Mouse (Mus musculus) ES-CJ7 (cell line): ENCODE data around the gene Nip7.
"Not testable (repeated sequence)": the region's sequence is repeated elsewhere in the genome, so short reads cannot be mapped to it uniquely, and the experiment has no call there.

Source experiments
- DNase-seq: peaks from one replicate; pipeline ENCODE4 v3.0.0; 2011; ENCODE audit warnings: low read depth, low spot score

The Nip7 gene

DNA sequence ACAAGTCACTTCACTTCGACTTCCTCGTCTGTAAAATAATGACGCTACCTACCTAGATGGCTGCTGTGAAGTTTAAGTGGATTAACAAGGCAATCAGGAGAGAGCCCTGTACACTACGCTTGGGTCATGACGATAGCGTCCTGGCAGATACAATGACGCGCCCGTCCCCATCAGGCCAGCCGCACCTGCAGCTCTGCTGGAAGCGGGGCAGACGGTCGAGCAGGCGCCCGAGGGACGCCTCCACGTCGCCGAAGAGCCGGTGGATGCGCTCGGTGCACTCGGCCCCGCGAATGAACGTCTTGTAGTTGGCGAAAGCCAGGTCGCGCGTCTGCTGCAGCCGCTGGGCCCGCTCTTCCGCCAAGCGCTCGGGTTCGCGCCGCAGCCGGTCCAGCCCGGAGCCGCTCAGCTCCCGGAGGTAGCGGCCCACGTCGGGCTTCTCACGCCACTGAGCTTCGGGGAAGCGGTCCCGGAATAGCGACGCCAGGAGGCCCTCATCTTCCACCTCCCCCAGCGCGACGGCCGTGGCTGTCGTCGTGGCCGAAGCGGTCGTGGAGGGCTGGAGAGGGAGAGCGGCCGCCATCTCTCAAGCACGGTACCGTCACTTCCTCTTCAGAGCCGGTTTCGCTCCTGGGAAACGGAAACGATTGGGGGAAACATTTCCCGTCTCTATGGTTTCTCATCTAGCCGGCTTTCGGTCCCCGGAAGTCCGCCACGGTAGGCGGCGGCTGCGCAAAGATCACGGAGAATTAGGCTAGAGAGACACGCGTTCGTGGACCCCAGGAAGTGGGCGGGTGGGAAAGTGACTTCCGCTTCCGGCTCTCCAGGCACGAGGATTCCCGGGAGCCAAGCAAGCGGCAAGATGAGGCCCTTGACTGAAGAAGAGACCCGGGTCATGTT is at the start of gene Nip7, which contains the start of gene Cog8:
Gene Nip7, plus strand, starts transcription at position 802 of the 897 bp plus-strand sequence.
Gene Cog8, minus strand, starts transcription at position 614 of the 897 bp plus-strand sequence.
- DNase-seq, result peak; percentile 100

DNA sequence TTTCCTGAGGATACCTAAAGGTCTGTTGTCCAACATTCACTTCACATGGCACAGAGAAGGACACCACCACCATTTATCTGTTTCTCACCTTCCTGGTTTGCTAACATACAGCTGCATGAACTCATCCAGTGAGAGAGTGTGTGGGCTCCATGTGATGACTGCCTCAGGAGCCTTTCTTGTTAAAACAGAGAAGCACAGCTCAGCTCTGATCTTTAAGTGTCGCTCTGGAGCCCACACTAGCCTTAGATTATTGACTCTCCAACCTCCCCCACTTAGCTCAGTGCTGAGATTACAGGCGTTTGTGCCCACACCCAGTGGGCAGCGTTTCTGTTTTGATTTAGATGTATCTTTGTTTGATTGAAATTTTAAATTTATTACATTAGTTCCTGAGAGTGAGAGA is 48.9 kb upstream of the Nip7 start:
- no peak for DNase-seq

DNA sequence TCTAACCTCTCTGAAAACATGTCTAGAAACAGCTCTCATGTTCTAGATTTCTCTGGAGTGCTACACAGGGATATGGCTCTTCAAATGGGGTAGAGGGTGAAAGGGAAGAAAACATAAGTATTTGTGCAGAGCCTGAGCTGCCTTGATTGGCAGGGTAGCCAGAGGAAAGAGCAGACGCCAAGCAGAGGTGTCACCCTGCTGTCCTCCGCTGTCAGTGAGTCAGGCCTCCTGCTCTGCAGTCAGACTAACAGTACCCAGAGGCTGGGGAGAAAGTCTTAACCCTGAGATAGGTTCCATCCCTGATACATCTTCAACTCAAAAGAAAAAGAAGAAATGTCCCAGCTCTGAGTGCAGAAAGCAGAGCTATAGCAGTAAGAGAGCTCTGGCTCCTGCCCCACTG is 44.0 kb upstream of the Nip7 start:
- no peak for DNase-seq

DNA sequence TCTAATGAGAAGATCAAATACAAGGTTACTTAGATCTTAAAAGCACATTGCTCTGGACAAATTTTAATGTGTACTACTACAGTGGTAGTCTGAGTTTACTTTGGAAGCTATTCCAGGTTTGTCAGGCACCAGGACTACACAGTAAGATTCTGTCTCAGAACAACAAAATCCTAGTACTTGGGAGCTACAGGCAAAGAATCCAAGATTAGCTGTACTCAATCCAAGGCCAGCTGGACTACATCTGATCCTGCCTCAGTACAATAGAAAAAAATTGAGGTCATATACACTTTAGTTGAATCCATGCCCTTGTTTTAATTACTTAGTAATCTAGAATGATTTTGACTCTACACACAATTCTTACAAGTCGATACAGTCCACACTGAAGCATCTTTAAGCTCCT is 41.8 kb upstream of the Nip7 start:
- DNase-seq, result no peak

DNA sequence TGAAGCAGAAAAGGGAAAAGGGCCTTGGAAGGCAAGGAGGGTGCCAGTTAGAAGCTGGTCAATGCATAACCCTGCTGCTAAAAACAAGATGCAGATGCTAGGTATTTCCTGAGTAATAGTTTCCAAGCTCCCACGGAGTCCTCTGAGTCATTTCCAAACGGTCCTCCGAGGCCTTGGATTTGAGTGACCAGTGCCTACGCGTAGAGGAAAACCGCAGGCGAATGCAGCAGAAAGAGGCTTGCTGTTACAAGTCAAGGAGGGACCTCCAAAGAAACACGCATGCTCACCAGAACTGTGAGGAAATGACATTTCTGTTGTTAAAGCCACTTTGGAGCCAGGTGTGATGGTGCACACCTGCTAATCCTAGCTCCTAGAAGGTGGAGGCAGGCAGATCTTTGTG is 33.2 kb upstream of the Nip7 start:
- DNase-seq, result no peak

DNA sequence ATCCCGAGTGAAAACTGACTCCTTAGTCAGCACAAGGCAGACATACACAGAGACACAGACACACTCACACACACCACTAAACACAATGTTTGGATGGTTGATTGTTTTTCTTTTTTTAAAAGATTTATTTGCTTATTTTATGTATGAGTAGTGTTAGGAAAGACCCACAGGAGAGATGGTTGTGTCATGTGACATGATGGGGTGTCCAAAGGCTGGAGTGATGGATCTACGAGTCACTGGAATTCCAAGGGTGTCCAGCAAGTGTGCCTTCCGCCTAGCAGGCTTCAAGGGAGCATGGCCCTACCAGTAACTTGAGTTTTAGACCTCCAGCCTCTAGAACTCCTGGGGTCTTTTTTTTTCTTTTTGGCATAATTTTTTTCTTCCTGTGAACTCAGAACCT is 27.4 kb upstream of the Nip7 start:
- no peak for DNase-seq

DNA sequence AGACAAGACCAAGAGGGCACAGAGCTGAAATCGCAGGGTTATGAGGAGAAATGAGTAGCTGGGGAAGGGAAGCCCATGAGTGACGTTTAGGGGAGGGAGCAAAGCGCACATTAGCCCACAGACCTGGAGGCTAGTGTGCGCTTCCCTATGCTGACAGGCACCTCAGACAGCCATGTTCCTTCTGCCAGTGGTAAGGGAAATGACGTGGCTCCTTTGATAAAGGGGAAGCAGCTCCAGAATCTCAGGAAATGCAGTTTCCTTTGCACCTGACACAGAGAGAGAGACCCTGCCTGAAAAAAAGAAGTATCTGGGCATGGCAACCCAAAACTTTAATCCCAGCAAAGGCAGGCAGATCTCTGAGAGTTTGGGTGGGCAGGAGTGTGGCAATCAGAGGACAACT is 26.6 kb upstream of the Nip7 start:
- DNase-seq, result no peak

DNA sequence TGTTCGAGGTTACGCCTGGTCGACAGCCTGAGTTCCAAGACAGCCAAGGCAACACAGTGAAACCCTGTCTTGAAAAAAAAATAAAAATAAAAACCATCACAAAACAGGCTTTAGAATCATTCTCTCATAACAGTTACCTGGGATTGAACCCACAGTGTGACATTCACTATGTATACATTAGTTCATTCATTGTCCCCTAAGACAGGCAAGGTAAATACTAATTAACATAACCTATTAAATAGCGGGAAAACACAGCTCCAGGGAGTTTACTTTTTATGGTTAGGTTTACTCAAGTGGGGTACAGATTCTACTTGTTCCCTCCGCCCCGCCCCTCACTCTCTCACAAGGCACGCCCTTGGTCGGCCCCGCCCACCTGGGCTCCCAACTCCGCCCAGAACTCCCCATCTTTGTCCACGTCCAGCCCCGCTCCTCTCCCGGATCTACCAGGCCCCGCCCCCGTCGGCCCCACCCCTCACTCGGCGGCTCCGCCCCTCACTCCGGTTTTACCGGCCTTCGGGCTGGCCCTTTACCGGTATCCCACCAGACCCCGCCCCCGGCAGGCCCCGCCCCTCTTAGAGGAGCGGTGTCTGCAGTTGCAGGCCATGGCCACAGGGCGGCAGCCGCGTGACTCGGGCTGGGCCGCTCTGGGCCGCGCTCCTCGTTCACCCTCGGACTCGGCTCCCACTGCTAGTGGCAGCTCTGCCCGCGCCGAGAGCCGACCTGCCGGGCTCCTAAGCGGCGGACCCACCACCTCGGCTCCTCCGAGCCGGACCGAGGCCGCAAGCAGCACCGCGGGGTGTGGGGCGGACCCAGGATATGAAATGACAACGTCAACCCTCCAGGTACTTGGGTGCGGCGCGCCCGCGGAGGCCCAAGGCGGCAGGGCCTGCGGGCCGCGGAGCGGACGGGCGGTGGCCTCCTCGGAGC is 25.8 kb upstream of the Nip7 start, which contains the start of gene Vps4a:
Gene Vps4a, plus strand, starts transcription at position 573 of the 927 bp plus-strand sequence.
- DNase-seq, result peak; percentile 99

DNA sequence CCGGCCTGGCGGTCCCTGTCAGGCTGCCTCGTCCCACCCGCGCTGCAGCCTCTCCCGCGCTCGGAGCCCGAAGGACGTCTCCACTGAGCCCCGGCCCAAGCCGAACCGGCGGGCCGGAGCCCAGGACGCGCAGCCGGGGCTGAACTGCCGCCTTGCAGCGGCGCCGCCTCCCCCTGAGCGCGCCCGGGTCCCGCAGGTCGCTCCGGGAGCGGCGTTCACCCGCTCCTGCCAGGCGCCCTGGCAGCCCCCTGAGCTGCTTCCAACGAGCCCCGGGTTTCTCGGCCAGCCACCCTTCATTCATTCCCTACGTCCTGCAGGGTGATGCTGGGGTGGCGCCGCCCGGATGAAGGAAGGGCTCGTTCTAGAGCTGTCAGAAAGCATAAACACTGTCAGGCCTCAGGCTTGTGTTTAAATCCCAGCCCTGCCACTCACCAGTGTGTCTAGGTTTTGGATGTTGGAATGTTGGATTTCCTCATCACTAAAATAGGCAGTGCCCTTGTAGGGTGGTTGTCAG is 25.0 kb upstream of the Nip7 start:
- no peak for DNase-seq

DNA sequence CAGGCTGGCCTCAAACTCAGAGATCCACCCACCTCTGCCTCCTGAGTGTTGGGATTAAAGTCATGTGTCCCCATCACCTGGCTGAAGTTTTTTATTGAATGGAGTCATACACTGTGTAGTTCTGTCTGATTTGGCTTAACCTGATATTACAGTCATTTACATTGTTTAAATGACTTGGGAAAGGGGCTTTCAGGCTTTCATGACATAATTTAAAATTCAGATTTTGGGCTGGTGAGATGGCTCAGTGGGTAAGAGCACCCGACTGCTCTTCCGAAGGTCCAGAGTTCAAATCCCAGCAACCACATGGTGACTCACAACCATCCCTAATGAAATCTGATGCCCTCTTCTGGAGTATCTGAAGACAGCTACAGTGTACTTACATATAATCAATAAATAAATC is 23.1 kb upstream of the Nip7 start:
- not testable (repeated sequence) for DNase-seq

DNA sequence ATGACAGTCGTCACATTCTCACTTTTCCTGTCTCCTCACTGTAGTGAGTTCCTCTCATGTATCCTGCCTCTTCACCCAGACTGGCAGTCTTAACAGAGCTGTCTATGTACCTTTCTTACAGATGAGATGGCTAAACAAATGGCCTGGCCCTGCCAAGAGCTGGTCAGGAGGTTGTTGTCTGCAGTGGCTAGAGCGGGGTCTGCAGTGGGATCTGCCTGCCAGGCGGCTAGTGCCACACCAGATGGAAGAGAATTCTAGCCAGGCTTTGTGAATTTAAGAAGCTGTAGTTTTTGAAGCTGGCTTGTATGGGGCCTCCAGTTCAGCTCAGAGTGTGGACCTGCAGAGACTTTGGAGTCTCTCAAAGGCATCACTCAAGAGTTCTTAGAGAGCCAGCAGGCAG is 21.0 kb upstream of the Nip7 start:
- no peak for DNase-seq

DNA sequence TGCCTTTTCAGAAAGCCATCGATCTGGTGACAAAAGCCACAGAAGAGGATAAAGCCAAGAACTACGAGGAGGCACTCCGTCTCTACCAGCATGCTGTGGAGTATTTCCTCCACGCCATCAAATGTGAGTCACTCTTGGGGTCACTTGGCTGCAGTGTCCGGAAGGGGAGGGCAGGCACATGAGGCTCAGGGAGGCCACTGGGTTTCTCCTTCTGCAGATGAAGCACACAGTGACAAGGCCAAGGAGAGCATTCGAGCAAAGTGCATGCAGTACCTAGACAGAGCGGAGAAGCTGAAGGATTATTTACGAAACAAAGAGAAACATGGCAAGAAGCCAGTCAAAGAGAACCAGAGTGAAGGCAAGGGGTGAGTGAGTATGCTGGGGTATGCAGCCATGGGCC is 20.1 kb upstream of the Nip7 start:
- DNase-seq, result no peak

DNA sequence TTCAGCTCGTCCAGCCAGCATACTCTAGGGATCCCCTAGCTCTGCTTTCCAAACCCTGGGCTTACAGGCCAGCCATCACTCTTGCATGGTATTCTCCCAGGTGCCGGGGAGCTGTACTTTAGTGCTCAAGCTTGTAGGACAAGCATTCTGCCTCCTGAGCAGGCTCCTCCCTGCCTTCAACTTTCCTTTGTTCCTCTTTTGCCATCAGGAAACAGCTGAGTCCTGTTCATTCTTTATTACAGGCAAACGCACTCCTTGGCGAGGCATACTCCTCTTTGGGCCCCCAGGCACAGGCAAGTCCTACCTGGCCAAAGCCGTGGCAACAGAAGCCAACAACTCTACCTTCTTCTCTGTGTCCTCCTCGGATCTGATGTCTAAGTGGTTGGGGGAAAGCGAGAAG is 16.0 kb upstream of the Nip7 start:
- no peak for DNase-seq

DNA sequence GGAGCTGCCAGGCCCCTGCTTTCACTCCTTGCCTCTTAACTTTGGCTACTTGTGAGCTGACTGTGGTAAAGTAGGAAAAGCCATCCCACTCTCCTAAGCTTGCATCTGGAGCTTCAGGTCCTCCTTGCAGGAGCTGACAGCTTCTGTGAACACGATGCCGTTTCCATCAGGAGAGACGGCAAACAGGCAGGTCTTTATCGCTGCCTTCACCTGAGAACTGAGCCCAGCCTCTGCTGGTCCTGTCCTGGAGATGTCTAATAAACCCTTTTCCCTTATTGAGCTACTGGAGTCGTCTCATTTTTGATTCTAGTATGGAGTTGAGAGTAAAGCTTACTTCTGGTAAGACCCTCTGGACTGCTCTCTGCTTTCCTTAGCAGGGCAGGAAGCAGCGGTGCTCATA is 11.2 kb upstream of the Nip7 start:
- no peak for DNase-seq

DNA sequence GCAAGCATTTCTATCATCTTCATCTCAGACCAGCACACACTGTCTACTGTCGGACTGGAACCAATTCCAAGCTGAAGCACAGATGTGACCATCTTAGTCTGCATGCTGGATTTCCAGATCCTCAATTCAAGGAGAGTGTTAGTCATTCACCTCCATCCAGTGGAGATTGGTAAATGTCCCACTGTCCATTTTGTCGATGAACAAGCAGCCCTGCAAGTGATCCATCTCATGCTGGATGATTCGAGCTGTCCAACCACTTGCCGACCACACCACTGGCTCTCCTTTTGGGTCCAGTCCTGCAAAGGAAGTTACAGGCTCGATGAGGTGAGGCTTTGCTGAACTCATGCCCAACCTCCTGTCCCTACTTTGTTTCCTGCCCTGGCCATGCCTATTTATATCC is 9.7 kb upstream of the Nip7 start:
- no peak for DNase-seq

DNA sequence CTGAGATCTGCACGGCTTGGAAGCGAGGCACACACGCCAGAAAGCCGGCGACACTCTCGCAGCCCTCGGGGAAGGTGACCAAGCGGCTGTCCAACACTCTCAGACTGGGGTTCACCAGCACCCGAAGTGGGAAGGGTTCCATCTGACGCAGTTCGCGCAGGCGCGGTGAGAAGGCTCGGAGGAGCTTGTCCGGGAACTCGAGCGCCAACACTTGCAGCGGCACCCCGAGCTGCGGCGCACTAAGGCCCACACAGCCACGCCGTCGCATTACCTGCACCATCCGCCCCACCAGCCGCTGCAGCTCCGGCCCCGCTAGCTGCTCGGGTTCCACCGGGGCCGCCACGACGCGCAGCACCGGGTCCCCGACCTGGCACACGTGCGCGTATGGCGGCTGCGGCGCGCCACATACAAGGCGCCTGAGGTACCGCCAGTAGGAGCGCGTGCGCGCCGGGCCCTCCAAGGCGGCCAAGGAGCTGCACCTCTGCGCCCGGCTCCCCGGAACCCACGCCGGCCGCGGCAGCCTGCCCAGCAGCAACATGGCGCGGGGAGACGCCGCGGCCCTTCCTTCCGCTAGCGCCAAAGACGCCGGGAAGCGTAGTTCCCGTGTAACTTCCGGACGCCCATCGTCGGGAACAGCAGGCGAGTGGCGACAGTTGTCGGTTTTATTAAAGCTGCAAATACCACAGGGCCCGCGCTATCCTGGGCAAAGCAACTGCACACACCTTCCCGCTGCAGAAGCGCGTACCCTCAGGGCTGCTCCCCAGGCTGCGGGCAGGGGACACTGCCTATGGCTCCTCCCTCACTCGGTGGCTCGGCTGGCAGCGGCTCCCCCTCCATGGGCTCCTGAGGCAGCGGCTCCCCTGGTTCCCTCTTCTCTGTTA is 8.4 kb upstream of the Nip7 start, which contains the start of gene Pdf:
Gene Pdf, minus strand, starts transcription at position 554 of the 881 bp plus-strand sequence.
- peak; percentile 87 for DNase-seq

DNA sequence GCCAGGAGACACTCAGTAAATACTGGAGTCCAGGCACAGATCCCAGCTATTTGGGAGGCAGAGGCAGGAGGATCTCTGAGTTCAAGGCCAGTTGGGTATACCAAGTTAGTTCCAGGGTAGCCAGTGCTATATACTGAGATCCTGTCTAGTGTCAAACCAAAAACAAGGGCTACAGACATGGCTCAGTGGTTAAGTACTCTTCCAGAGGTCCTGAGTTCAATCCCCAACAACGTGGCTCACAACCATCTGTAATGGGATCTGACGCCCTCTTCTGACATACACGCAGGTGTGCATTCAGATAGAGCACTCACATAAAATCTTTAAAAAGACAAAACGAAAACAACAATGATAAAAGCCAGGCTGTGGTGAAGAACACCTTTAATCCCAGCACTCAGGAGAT is 7.2 kb upstream of the Nip7 start:
- peak; percentile 71 for DNase-seq

DNA sequence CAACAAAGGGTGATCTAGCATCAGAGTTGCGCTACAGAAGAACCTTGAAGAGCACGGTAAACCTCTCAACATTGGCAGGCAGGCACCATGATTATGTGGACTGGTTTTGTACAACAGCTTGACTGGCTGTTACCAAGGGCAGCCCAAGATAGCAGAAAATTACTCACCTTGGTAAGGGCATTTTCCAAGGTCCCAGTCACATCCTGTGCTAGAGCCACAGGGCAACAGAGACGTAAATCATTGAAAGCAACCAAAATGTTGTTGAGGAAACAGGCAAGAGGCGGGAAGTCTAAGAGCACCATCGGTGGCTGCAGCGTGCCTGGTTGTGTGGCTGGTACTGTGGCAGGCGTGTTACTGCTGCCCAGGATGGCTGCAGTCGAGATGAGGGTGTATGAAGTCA is 4.6 kb upstream of the Nip7 start:
- no peak for DNase-seq

DNA sequence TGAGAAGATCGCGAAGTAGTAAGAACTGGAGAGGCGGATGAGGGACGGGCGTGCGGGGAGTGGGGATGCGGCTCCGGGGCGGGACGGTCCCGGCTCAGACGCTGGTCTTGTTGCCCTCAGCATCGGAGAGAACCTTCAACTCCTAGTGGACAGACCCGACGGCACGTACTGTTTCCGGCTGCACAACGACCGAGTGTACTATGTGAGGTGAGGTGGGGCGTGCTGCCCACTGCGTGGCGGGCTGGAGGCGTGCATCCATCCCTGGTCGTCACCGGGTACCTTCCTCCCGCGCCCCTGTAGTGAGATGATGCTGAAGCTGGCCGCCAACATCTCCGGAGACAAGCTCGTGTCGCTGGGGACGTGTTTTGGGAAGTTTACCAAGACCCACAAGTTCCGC is 294 bp downstream of the Nip7 start:
- DNase-seq, result peak; percentile 70

DNA sequence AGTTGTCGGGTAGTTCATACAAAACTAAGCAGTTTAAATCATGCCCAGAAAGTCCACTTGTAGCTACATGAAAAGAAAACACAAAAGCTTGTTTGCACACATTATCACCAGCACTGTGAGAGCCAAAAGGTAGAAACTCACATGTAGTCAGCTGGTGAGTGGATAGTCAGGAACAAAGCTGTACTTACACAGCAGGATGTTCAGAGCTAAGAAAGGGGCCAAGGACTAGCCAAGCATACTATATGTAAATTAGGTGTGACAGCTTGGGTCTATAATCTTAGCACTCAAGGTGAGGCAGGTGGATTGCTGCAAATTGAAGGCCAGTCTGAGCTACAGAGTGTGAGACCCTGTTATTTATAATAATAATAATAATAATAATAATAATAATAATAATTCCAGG is 5.9 kb downstream of the Nip7 start:
- no peak for DNase-seq
